Mouse (Mus musculus): Measurements from ENCODE around the gene Pdgfc.
"Not testable (repeated sequence)": the region's sequence is repeated elsewhere in the genome, so short reads cannot be mapped to it uniquely, and the experiment has no call there.

Gene Pdgfc

DNA sequence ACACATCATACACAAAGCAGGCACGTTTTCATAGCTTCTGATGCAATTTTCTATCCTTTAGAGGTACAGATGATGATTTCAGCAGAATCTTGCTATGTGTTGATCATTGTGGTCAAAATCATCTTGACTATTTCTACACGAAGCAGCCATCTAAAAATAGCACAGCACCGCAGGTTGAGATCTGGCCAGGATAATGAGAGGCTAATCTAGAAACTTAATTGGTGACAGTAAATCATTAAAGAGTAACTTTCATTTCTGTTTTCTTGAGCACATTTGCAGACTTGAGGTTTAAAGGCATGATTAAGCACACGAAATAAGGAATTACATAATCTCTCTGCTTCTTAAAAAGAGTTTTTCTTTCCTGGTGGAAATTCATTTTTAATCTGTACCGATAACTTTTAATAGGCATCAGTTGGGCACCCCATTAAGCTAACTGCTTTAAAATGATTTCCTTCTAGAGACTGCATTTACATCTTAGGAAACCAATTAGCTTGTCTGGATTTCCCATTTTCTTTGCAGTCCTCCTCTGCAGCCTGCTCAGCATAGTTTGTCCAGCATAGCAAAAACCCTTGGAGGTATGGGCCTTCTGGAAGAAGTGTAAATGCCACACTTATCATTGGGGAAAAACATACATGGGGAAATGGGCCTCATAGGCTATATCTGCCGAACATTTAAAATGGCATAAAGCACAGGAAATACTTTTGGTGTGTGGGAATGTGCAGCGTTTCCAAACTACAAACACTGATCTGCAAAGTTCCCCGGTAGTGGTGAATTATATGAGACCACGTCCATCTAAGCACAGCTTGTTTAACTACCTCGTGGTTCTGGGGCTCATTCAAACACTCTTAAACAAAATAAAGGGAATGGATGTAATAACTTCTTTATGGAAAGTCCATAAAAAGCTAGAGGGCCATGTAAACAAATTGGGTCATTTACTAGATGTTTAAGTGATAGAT lies 10.7 kb downstream of the Pdgfc start:
- no peak for DNase-seq (ENCODE audit: low spot score in 2 of 2)

DNA sequence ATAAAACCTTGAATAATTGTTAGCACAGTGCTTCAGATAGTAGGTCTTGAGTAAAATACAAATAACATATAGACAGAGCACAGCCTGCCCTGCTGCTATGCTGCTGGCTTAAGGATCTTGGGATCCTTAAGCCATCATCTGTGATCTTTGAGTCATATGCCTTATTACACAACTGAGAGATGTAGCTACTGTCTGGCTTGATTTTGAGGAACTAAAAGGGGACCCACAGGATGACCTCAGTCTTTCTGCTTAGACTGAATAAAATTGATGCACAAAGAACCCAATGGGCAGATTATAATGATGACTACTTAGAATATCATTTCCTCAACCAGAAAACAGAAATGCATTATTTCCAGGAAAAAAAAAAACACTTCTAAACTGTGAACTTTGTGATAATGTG lies 15.3 kb downstream of the Pdgfc start:
- DNase-seq (ENCODE audit: low spot score in 2 of 2), result no peak

DNA sequence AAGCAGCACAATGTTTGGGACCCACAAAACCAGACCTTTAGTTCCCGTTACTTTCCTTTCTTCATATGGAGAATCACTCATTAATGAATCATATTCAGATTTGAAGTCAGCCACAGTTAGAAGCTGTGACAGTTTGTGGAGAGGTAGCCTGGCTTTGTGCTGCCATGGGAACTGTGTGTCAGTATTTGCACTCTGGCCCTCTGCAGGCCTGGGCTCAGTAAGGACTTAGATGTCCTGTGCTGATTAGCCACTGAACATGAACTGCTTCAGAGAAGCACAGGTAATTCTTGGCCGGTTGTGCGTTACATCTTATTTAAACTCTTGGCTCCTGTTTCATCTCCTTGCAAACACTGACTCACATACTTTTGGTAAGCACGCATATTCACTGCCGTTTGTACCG lies 16.2 kb downstream of the Pdgfc start:
- no peak for DNase-seq (ENCODE audit: low spot score in 2 of 2)

- DNase-seq (ENCODE audit: low spot score in 2 of 2), result no peak
Observed at GRCm38 (mm10) chr3:81054074-81054473, 17.9 kb downstream of the Pdgfc start.

GRCm38 (mm10) chr3:81057719-81058118 lies 21.5 kb downstream of the Pdgfc start:
- DNase-seq (ENCODE audit: low spot score in 2 of 2), result no peak

GRCm38 (mm10) chr3:81058527-81059031 lies 22.4 kb downstream of the Pdgfc start:
- DNase-seq (ENCODE audit: low spot score in 2 of 2), result no peak

DNA sequence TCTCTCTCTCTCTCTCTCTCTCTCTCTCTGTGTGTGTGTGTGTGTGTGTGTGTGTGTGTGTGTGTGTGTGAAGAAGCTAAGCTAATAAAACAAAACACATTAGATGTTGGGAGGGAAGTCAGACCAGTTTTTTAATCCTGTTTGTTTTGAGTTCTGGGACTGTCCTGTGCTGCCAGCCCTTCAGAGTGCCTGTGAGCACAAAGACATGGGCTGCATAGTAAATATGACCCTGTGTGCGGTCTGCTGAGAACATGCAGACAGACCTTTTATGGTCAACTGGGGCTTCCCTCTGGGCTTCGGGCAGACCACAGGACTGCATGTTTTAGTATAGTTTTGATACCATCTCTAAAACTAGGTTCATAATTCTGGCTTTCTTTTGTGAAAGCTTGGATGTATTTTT lies 32.3 kb downstream of the Pdgfc start:
- no peak for DNase-seq (ENCODE audit: low spot score in 2 of 2)

- no peak for DNase-seq (ENCODE audit: low spot score in 2 of 2)
Observed at GRCm38 (mm10) chr3:81101136-81101535, 64.9 kb downstream of the Pdgfc start.

GRCm38 (mm10) chr3:81102158-81102876 lies 66.1 kb downstream of the Pdgfc start:
- no peak for DNase-seq (ENCODE audit: low spot score in 2 of 2)

DNA sequence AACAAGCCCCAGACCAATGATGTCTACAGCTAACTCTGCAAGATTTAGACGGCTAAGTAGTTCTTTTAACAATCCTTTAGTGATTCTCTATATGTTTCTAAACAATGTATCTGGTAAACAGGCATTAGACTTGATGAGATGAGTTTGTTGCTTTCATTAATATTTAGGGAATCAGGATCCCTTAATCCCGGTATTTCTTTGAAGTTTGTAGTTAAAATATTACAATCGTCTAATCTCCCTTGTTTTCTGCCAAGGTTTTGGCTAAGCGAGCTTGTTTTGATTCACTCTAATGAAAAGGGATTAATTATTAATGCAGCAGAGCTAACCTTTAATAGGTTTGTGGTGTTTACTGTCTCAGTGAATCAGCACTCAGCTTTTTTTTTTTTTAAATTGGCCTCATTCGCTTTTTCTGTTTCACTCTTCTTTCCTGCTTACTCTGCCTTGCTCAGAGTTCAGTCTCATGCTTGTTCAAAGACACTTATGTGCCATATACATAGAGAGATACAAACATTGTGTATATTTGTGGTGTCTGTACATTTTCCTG lies 66.7 kb downstream of the Pdgfc start:
- DNase-seq (ENCODE audit: low spot score in 2 of 2), result no peak

DNA sequence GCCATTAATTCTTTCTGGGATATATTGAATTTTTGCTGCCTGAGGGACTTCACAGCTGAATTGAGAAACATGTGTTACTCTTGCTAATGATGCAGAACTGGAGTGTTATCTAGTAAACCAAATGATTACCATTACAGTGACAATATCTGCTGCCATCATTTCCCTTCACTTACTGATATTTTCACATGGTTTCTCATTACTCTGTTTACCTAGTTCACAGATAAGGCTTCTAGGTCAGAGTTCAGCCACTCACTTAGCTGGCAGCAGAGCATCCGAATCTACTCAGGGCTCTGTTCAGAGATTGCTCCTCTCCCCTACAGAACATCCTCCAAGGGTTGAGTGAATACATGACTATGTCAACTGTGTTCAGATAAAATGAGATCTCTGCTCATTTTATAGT lies 71.3 kb downstream of the Pdgfc start:
- DNase-seq (ENCODE audit: low spot score in 2 of 2), result no peak

- no peak for DNase-seq (ENCODE audit: low spot score in 2 of 2)
Observed at GRCm38 (mm10) chr3:81110968-81111367, 74.8 kb downstream of the Pdgfc start.

DNA sequence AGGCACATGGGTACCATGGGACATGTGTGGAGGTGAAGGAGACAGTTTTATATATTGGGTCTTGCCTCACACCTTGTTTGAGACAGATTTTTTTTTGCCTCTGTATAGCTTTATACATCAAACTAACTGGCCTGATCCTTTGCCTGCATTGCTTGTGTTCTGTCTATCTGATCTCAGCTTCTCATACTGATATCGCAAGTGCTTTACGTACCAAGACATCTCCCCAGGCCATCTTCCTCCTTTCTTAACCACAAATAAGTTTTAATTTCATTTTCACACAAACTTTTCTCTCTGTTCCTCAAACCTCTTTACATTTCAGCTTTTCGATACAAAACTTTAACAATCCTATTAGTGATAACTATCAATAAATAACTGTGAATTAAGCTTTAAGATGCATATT lies 76.7 kb downstream of the Pdgfc start:
- no peak for DNase-seq (ENCODE audit: low spot score in 2 of 2)

DNA sequence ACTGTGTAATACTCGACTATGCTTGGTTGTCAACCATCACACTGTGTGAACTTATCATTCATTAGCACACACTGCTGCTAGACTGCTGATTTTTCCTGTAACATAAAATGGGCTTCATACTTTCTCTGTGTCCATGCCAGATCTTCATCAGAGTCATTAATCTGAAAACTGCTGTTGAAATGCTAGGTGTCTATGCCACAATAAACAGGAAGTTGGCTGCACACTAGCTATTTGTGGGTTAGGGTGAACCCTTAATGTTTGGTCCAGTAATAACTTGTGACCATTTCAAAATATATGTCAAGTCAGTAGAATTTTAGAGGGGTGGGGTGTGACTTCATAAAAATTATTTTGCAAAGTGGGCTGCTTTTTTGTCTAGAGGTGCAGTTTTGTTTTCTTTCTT lies 84.4 kb downstream of the Pdgfc start:
- DNase-seq (ENCODE audit: low spot score in 2 of 2), result no peak

- DNase-seq (ENCODE audit: low spot score in 2 of 2), result no peak
Observed at GRCm38 (mm10) chr3:81121731-81122130, 85.5 kb downstream of the Pdgfc start.

GRCm38 (mm10) chr3:81123461-81123860 lies 87.2 kb downstream of the Pdgfc start:
- no peak for DNase-seq (ENCODE audit: low spot score in 2 of 2)

GRCm38 (mm10) chr3:81127013-81127412 lies 90.8 kb downstream of the Pdgfc start:
- no peak for DNase-seq (ENCODE audit: low spot score in 2 of 2)

DNA sequence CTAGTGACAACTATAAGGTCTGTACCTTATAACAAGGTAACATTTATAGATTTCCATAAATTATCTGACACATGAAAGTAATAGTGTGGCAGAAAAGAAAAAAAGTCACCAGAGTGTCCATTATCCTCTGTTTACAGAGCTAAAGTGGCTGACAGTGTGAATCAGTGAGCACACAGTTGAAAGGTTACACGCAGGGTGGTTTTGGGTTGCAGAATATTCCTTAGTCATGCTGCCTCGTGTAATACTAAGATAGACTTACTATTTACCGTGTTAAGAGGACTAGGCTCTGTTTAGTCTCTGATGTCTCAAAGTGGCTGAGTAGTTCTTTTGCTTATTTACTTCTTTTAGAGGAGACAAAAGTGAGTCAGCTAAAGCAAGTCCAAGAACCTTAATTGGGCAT lies 100.8 kb downstream of the Pdgfc start:
- DNase-seq (ENCODE audit: low spot score in 2 of 2), result no peak

DNA sequence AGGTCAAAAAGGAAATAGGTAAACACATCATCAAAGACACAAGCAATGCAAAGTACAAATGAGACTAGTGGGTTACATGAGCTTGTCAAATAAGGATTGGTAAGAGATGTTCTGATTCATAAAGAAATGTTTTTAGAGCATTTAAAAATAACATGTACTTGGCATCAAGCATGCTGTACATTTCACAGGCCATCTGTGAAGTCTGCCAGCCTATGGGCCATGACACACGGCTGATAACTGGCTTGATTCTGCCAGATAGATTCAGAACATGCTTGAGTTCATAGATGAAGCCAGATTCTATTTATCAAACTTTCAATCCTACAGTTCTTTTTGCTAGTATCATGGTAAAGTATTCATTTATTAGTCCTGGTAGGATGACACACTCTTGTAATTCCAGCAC lies 101.8 kb downstream of the Pdgfc start:
- not testable (repeated sequence) for DNase-seq (ENCODE audit: low spot score in 2 of 2)

DNA sequence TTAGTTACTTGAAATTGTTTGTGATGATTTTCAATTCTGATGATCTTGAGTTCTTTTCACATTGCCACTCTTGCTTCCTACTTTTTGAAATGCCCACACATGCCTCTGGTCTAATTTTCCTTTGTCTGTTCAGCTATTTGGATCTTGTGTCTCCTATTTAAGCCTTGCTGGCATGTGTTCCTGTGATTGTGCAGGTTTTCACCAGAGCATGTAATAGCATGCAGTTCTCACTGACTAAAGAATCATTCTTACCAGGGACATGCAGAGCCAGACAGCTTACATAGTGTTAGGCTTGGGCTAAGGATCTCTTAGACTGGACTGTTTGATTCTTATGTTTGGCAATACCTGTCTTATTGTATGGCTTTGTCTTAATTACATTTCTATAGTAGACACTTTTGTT lies 107.5 kb downstream of the Pdgfc start:
- no peak for DNase-seq (ENCODE audit: low spot score in 2 of 2)

GRCm38 (mm10) chr3:81149109-81149521 lies 112.9 kb downstream of the Pdgfc start:
- no peak for DNase-seq (ENCODE audit: low spot score in 2 of 2)

DNA sequence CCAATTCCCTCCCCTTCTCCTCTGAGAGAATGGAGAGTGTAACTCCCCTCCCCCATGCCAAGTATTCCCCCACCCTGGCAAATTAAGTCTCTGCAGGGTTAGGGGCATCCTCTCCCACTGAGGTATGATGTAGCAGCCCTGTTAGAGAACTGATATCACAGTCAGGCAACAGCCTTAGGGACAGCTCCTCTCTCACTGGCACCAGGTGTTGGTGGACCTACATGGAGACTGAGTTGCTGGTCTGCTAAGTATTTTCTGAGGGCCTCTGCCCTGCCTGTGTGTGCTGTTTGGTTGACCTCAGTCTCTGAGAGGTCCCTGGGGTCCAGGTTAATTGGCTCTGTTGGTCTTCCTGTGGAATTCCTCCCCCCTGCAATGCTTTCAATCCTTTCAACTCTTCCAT lies 114.0 kb downstream of the Pdgfc start:
- no peak for DNase-seq (ENCODE audit: low spot score in 2 of 2)

Data from frontal cortex, postnatal 10 days (tissue).